Mouse (Mus musculus): ENCODE results near the gene Zeb2. TPM values are rescaled to one million over a fixed set of nuclear protein-coding genes. Genes with fewer than 3 reads are reported as not detected.

Gene Zeb2
- polyA plus RNA-seq, 1 experiment from 2014 or later: 13.1 TPM

DNA sequence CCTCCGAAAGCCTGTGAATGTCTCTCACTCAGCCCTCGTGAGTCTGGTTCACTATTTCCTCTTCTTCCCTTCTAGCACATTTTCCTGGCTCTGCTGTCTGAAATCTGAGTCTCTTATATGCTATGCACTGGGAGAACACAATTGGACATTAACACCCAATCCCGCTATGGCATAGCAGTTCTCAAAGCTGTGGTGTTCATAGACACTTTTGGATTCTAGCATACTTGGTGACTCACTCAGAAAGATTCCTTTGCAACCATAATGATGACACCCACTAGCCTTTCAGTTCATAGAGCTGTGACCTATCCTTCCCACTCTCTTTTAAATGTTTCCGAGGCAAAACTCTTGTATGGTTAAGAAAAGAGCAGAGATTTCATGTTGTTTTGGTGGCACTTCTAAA is 156.0 kb downstream of the Zeb2 start:
- ATAC-seq: no peak
- no peak overlapping the region for H3K4me3 ChIP-seq (ENCODE audit: low read depth, low read length)
- no peaks in the 10 kb centered on the region for H3K9me3 ChIP-seq (ENCODE audit: control insufficient read depth)
- no peak for TF ChIP-seq CTCF (IDR thresholded peaks at IDR 0.05; ENCODE audit: low read depth)
- no peaks in the 10 kb centered on the region for H3K36me3 ChIP-seq (ENCODE audit: control insufficient read depth, insufficient read depth)
- no peaks in the 10 kb centered on the region for H3K4me1 ChIP-seq (replicated peaks; ENCODE audit: control insufficient read depth, insufficient read depth, low read length)
- H3K27me3 ChIP-seq (replicated peaks; ENCODE audit: control insufficient read depth, insufficient read depth, low read length): no peaks in the 10 kb centered on the region
- H3K9ac ChIP-seq (ENCODE audit: low read depth, low read length): no peak overlapping the region
- WGBS: 85% methylated on average over 4 of the region's 4 CpGs
- no peak overlapping the region for H3K27ac ChIP-seq (ENCODE audit: low read depth, low read length)
- no peak overlapping the region for H3K4me2 ChIP-seq (replicated peaks; ENCODE audit: low read depth)

DNA sequence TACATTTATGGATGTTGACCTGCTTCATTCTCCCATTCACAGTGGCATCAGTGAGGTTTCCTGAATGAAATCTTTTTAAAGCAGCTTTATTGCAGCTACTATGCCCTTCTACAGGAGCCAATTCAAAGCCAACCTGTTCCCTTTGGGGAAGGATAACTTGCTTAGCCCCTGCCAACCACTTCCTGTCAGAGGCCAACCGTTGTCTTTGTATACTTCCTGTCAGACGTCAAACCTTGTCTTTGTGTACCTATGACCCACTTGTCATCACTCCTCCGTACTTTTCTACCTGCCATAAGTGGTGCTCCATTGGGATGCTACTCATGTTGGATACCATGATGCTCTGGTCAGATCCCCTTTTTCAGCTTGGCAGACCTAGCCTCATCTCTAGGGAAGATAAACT is 156.6 kb downstream of the Zeb2 start:
- H3K9me3 ChIP-seq (ENCODE audit: control insufficient read depth): no peaks in the 10 kb centered on the region
- no peak overlapping the region for H3K4me3 ChIP-seq (ENCODE audit: low read depth, low read length)
- 0 out of 2 replicates have a peak, but pooled peaks cover 6% of the 10 kb centered on the region for H3K4me1 ChIP-seq (replicated peaks; ENCODE audit: control insufficient read depth, insufficient read depth, low read length)
- no peak overlapping the region for H3K4me2 ChIP-seq (replicated peaks; ENCODE audit: low read depth)
- no peaks in the 10 kb centered on the region for H3K36me3 ChIP-seq (ENCODE audit: control insufficient read depth, insufficient read depth)
- 75% methylated on average over 3 of the region's 3 CpGs for WGBS
- H3K27me3 ChIP-seq (replicated peaks; ENCODE audit: control insufficient read depth, insufficient read depth, low read length): no peaks in the 10 kb centered on the region
- no peak for TF ChIP-seq CTCF (IDR thresholded peaks at IDR 0.05; ENCODE audit: low read depth)
- ATAC-seq: no peak
- H3K27ac ChIP-seq (ENCODE audit: low read depth, low read length): no peak overlapping the region
- H3K9ac ChIP-seq (ENCODE audit: low read depth, low read length): no peak overlapping the region

DNA sequence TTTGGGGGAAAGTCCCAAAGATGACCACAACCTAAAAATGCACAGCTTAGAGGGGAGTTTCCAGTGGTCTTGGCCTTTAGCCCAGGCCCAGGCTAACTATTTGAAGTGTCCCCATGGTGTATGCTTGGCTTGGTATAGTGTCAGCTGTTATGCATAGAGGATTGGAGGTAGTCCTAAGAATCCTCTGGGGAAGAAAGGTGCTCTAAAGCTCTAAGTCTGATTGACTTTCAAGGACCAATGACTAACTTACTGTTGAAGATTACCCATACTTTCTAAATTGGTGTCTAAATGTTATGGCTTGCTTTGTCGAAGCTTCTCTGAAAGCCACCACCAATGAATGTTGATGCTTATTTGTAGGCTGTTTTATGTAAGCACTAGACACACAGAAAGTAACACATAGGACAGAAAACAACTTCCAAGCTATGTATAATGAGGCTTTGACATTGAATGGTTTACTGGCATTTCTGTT is 159.8 kb downstream of the Zeb2 start:
- H3K27ac ChIP-seq (ENCODE audit: low read depth, low read length): no peak overlapping the region
- H3K4me3 ChIP-seq (ENCODE audit: low read depth, low read length): no peak overlapping the region
- WGBS: 79% methylated on average over 1 of the region's 1 CpGs
- no peak overlapping the region for H3K9ac ChIP-seq (ENCODE audit: low read depth, low read length)
- H3K9me3 ChIP-seq (ENCODE audit: control insufficient read depth): no peaks in the 10 kb centered on the region
- 0 out of 2 replicates have a peak, but pooled peaks cover 7% of the 10 kb centered on the region for H3K4me1 ChIP-seq (replicated peaks; ENCODE audit: control insufficient read depth, insufficient read depth, low read length)
- no peak overlapping the region for H3K4me2 ChIP-seq (replicated peaks; ENCODE audit: low read depth)
- no peaks in the 10 kb centered on the region for H3K27me3 ChIP-seq (replicated peaks; ENCODE audit: control insufficient read depth, insufficient read depth, low read length)
- no peak for ATAC-seq
- no peaks in the 10 kb centered on the region for H3K36me3 ChIP-seq (ENCODE audit: control insufficient read depth, insufficient read depth)
- TF ChIP-seq CTCF (IDR thresholded peaks at IDR 0.05; ENCODE audit: low read depth): no peak

DNA sequence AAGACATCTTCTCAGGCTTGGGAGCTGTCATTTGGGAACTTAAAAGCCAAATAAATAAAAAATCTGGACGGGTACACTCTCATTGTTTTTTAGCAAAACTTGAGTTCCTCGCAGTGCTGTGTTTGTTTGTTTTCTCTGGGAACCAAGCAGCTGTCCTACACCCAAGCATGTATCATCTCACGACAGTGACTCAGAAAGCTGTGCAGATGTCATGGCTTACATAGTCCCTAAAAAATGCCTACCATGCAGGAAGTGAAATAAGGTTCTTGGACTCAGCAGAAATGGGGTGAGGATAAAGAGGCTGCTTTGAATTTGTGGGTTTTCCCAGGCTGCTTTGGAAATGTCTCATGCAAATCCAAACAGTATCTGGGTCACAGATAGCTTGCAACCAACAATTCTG is 161.0 kb downstream of the Zeb2 start:
- no peak for TF ChIP-seq CTCF (IDR thresholded peaks at IDR 0.05; ENCODE audit: low read depth)
- Histone ChIP-seq H3K27ac (ENCODE audit: low read depth, low read length) (no peak overlapping the region), H3K4me1 (replicated peaks; ENCODE audit: control insufficient read depth, insufficient read depth, low read length) (0 out of 2 replicates have a peak, but pooled peaks cover 7% of the 10 kb centered on the region), H3K27me3 (replicated peaks; ENCODE audit: control insufficient read depth, insufficient read depth, low read length) (no peaks in the 10 kb centered on the region), H3K4me2 (replicated peaks; ENCODE audit: low read depth) (no peak overlapping the region), H3K4me3 (ENCODE audit: low read depth, low read length) (no peak overlapping the region), H3K9ac (ENCODE audit: low read depth, low read length) (no peak overlapping the region), H3K9me3 (ENCODE audit: control insufficient read depth) (no peaks in the 10 kb centered on the region), H3K36me3 (ENCODE audit: control insufficient read depth, insufficient read depth) (no peaks in the 10 kb centered on the region)
- 47% methylated on average over 3 of the region's 3 CpGs for WGBS
- ATAC-seq: no peak

DNA sequence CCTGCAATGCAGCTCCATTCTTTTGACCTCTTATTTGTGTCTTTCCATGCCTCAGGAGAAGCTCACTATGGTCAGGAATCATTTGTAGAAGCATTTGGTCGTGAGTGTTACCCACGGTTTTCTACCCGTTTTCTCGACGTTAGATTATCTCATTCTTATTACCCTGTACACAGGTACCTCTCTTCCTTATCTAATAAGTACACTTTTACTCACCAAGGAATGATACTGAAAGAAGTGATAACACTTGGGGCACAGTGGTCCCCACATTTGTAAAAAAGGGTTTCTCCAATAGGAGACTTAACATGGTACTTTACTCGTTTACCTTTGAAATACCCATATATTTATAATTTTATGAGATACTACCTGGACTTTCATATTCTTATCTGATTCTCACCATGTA is 161.7 kb downstream of the Zeb2 start:
- H3K9me3 ChIP-seq (ENCODE audit: control insufficient read depth): no peaks in the 10 kb centered on the region
- WGBS: 48% methylated on average over 6 of the region's 6 CpGs
- H3K4me2 ChIP-seq (replicated peaks; ENCODE audit: low read depth): no peak overlapping the region
- TF ChIP-seq CTCF (IDR thresholded peaks at IDR 0.05; ENCODE audit: low read depth): no peak
- H3K27ac ChIP-seq (ENCODE audit: low read depth, low read length): no peak overlapping the region
- H3K4me1 ChIP-seq (replicated peaks; ENCODE audit: control insufficient read depth, insufficient read depth, low read length): 0 out of 2 replicates have a peak, but pooled peaks cover 7% of the 10 kb centered on the region
- H3K9ac ChIP-seq (ENCODE audit: low read depth, low read length): no peak overlapping the region
- H3K4me3 ChIP-seq (ENCODE audit: low read depth, low read length): no peak overlapping the region
- no peaks in the 10 kb centered on the region for H3K27me3 ChIP-seq (replicated peaks; ENCODE audit: control insufficient read depth, insufficient read depth, low read length)
- H3K36me3 ChIP-seq (ENCODE audit: control insufficient read depth, insufficient read depth): no peaks in the 10 kb centered on the region
- ATAC-seq: no peak

DNA sequence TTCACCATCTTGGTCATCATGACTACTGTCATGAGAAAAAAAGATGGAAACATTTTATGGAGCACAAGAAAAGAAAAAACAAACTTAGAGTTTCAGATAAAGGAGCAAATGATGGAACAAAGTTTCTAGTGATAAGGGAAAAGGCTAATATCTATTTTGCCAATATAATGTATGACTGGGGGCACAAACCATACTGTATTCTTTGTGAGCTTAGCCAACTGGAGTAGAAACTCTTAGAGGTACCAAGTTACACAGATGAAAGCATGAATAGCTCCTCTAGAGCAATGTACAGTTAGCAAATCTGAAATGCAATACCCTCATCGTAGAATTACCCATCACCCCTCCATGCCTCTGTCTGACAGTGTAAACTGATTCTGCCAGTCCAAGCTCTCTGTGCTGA is 163.0 kb downstream of the Zeb2 start:
- WGBS: 88% methylated on average over 1 of the region's 1 CpGs
- Histone ChIP-seq H3K36me3 (ENCODE audit: control insufficient read depth, insufficient read depth) (no peaks in the 10 kb centered on the region), H3K9ac (ENCODE audit: low read depth, low read length) (no peak overlapping the region), H3K27ac (ENCODE audit: low read depth, low read length) (no peak overlapping the region), H3K4me3 (ENCODE audit: low read depth, low read length) (no peak overlapping the region), H3K4me2 (replicated peaks; ENCODE audit: low read depth) (no peak overlapping the region), H3K4me1 (replicated peaks; ENCODE audit: control insufficient read depth, insufficient read depth, low read length) (0 out of 2 replicates have a peak, but pooled peaks cover 7% of the 10 kb centered on the region), H3K27me3 (replicated peaks; ENCODE audit: control insufficient read depth, insufficient read depth, low read length) (no peaks in the 10 kb centered on the region), H3K9me3 (ENCODE audit: control insufficient read depth) (no peaks in the 10 kb centered on the region)
- no peak for TF ChIP-seq CTCF (IDR thresholded peaks at IDR 0.05; ENCODE audit: low read depth)
- no peak for ATAC-seq

Measured in intestine, postnatal 0 days (tissue).